Mouse (Mus musculus) R1 (cell line): Measurements from ENCODE around the gene Fat1.
A peak's percentile ranks its signal among the peaks of the same experiment; 100 is the strongest.

Experiments used
- DNase-seq: peaks from one replicate; pipeline ENCODE4 v3.0.0-alpha.2; 2018; ENCODE audit warnings: low read depth, low spot score

Gene Fat1

GRCm38 (mm10) chr8:44934850-44935497, at the start of gene Fat1:
TSS of gene Fat1 (plus strand) at chr8:44935447.
- peak; percentile 91 for DNase-seq

DNA sequence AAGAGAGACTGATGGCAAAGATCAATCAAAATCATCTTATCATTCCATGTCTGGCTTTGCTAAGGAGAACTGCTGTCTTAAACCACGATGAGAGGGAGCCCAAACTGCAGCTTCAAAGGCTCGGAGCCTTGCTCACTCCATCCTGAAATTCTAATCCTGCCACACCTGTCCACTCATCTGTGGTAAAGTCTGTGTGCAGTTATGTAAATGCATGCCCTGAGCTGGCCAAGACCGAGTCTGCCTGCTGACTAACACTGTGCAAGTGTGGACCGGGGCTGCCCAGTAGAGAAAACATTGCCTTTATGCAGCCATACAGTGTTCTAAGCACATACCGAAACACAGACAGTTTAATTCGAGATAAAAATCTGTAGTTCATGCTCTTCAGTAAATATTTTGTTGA, 40.6 kb upstream of the Fat1 start:
- no peak for DNase-seq

DNA sequence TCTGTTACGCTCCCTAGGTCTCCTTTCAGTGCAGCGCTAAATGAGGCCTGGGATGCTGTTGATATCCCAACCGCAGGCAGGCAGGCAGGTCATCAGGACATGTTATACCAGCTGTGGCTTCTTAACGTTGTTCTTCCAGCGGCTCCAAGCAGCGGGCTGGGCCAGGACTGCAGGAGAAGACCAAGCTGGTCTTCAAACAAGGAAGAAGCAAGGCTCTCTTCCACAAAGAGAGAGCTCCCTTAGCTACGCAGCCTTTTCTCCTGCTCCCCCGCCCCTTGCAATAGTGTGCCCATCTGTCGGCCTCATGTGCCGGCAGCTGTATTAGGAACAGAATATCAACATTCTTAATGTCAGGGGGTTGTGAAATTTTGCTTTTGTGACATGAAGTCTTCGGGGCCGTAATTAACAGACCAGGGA, 35.7 kb upstream of the Fat1 start:
- DNase-seq: no peak

- DNase-seq: no peak
Measured at GRCm38 (mm10) chr8:44911126-44911903, 23.9 kb upstream of the Fat1 start.

- no peak for DNase-seq
Measured at GRCm38 (mm10) chr8:44919487-44920082, 15.7 kb upstream of the Fat1 start.

DNA sequence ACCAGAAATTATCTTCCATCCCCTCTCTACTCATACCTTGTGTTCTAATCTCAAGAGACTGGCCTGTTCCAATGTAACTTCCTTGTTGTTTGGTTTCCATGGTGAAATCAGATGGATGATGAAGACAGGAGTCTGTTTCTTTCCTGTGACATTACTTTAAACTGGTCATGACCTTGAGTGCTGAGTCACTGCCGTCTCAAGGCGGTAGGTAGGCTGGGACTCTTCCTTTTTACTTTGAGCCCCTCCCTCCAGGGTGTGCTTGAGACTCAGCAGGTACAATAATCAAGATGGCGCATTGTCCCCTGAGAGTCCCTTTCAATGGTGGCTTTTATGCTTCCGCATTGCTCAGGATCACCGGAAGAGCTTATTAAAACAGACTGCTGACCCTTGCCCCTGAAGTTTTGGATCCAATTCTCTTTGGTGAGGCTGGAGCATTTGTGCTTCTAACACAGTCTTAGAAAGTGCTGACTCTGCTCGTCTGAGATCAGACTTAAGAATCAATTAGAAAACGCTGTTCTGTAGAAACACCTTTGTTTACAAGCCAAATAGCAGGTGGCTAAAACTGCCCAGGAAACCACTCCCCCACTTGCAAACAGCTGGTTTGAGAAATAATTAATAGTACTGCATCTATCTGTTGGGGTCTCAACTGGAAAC, 14.7 kb upstream of the Fat1 start:
- DNase-seq: peak; percentile 90

DNA sequence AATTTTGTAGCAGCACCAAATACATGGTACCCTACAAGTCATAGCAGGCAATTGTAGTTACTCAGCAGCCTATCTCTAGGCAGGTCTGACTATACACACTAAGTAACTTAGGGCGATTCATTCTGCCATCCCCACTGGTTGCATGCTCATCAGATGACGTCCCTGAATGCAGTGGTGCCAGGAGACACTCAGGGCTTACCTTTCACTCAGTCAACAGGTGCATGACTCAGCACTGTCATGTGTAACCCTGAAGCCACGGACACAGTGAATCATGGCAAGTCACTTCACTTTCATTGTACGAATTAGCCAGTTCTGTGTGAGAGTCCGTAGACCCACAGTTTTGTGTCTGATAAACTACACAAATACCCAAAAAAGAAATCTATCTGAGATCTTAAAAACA, 10.3 kb upstream of the Fat1 start:
- no peak for DNase-seq

DNA sequence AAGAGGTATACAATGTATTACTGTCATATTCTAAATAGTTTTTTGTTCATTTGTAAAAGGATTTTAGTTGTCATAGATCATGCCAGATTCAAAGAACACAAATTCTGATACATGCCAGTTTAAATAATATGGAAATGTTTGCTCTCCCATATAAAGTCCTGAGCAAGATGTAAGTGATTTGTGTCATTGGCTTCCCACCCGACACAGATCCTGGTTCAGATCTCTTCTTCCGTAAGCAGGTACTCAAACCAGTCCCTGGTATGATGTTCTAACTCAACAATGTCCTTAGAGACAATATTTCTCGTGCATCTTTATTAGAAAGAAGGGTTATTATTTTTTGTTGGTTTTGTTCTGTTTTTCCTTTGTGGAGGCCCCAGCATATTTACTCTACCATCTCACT, 5.2 kb upstream of the Fat1 start:
- no peak for DNase-seq

DNA sequence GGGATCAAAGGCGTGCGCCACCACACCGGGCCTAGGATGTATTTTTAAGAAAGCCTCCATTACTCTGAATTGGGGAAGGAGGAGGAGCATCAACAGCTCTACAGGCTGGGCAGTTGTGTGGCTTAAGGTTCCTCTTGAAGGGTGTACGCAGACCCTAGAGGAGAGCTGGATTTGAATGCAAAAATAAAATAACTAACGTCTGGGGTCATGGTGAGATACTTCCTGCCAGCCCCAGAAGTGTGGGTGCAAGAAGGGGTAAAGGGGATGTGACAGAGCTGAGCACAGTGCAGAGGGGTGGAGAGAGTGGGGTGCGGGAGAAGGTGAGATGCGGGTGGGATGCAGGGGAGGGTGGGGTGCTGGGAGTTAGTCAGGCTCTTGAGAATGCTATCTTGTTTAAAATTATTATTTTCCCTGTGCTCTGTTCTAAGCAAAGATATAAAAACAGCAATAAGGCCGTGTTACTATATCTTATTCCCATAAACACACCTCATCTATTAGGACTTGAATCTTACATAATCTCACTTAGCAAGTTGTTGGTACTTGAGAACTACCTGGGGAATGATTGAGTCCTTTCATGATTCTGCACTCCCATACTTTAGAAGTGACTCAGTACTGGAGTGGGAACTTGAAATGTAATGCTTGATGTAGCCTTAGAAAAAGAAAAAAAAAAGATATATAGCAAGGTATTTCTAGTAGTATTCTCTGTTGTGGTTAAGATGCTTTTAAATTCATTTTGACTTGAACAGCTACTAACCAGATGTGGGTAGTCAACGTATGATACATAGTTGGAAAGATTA, 2.5 kb upstream of the Fat1 start:
- DNase-seq: no peak

- DNase-seq: no peak
Measured at GRCm38 (mm10) chr8:44933478-44933877, 1.8 kb upstream of the Fat1 start.

DNA sequence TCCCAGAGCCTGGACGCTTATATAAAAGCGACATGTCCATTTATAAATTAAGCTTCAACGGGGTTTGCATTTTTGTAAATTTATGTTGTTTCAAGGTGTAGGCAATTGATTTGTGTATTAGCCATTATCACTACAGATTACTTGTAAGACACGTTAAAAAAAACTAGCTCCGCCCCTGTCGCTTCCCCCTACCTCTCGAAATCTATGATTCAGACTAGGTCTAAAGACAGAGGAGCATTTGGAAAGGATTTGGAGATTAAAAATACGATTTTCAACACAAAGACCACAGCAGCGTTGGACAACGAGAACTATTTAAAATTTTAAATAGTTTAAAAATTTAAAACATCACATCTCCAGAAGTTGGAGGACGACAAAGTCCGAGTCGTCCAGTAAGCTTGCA, 831 bp upstream of the Fat1 start:
- DNase-seq: peak; percentile 53

GRCm38 (mm10) chr8:44935741-44936140, 494 bp downstream of the Fat1 start:
- DNase-seq: peak; percentile 87

DNA sequence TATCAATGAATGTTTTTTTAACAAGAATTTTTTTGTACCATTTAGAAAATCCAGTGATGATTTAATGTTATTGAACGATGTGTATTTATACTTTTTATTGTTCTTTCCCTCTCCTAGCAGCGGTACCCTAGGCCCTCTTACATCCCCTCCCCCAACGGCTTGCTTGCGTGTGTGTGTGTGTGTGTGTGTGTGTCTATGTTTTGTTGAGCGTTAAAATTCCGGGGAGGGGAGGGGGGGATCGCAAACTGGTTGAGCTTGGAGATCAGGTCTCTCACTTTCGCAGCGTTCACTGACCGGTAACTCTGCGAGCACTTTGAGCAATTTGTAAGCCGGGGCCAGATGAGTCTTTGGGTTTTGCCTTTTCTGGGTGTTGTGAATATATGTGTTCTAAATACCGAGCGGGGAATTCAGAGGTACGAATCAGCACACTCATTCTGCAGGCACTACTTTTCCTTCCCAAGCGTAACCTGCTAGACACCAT, 1.3 kb downstream of the Fat1 start:
- no peak for DNase-seq

GRCm38 (mm10) chr8:44937141-44937825, 2.0 kb downstream of the Fat1 start:
- peak; percentile 99 for DNase-seq

DNA sequence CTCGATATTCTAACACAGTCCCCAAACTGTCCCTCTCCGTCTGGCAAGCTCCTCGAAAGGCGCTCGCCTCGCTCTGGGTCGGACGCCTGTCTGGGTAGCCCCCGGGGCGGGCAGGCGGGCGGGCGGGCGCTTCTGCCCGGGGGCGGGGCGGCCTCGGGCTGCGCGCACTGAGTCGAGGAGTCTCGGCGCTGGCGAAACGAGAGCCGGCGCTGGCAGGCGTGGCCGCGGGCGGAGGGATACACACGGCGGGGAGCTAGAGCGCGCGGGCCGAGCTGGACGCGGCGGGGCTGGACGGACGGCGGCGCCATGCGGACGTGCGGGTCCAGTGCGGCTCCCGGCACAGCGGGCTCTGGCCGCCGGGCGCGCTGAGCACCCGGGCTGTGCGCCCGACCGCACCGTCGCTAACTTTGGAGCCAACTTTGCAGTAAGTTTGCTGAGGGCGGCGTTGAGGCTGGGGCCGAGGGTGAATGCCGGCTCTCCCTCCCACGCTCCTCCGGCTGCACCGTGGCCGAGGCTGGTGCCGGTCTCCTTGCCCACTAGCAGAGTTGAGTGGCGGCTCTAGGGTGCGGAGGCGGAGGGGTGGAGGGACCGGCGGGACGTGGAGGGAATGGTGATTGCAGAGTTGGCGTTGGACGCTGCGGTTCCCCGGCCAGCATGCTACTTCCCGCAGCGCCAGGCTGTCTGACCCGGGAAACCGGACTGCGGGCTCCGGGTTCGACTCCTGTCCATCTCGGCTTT, 2.8 kb downstream of the Fat1 start:
- peak; percentile 92 for DNase-seq

DNA sequence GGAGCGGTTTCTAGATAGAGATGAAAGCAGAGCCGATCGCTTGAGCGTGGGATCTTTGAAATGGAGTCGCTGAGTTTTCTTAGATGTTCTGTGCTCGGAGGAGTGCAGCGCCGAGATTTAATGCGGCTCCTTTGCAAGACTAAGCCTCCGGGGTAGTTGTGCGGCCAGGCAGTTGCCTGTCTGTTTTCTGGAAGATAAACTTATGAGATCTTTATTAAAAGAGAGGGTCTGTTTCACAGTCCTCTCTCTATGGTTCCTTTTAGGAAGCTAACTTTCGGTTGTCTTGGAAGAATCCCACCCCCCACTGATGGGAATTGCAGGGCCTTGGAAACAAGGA, 3.4 kb downstream of the Fat1 start:
- DNase-seq: peak; percentile 44

- DNase-seq: no peak
Measured at GRCm38 (mm10) chr8:44945577-44945976, 10.3 kb downstream of the Fat1 start.

DNA sequence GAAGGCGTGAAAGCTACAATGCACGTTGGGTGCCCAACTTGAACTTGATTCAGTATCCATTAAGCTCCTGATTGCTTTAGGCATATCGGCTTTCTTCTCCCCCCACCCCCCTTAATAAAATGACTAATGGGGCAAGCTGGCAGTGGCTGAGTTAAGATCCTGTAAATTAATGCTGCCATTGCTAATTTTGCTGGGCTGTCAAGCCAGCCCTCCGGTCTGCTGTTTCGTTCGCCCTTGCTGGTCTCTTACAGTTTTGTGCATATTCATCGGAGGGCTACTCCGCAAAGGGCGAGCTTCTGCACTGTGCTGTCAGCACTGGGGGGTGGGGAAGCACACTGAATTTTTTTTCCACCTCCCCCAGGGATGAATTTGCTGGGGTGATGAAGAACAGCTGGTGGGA, 13.3 kb downstream of the Fat1 start:
- DNase-seq: no peak

DNA sequence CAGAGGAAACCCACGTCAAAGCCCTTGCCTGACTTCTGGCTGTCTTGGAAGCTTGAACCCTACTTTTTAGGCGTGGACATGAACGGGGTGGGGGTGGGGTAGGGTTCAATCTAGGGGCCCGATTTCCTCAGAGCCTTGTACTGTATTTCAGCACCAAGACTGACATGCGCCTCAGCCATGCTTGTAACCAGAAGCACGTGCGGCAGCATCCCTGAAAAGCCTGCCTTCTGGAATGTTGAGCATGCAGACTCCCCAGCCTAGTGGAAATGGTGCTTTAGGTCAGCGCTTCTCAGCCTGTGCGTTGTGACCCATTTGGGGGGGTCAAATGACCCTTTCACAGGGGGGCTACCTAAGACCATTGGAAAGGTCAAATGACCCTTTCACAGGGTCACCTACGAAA, 25.2 kb downstream of the Fat1 start:
- peak; percentile 68 for DNase-seq

DNA sequence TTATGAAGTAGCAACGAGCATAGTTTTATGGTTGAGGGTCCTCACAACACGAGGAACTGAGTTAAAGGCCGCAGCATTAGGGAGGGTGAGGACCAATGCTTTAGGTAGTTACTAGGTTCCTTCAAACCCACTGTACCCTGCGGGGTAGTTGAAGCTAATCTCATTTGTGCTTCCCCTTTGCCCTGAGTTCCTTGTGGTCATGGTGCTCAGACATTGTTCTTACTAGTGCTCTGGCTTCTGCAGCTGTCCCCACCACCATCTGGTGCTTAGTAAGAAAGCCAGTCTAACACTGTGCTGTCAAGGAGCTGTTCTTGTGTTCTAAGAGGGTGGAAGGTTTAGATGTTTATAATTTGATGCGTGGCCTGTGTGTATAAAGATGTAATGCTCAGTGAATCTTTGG, 25.7 kb downstream of the Fat1 start:
- DNase-seq: no peak
